Mouse (Mus musculus) bone marrow macrophage, adult 2 months (primary cell): Measurements from ENCODE around the gene Lonp1. TPM values are rescaled to one million over a fixed set of nuclear protein-coding genes. Genes with fewer than 3 reads are reported as not detected.
A peak's percentile ranks its signal among the peaks of the same experiment; 100 is the strongest.
"Not testable (repeated sequence)": the region's sequence is repeated elsewhere in the genome, so short reads cannot be mapped to it uniquely, and the experiment has no call there.

Experiments
- H3K27ac ChIP-seq: 2 replicates; pipeline ENCODE4 v1.5.1; 2012; ENCODE audit warnings: low read depth, low read length; ENCODE audit not compliant: insufficient read depth
- H3K4me1 ChIP-seq: 2 replicates; pipeline ENCODE4 v1.6.1; 2012; ENCODE audit warnings: low read length; ENCODE audit not compliant: control insufficient read depth, insufficient read depth
- H3K4me3 ChIP-seq: 2 replicates; pipeline ENCODE4 v1.5.1; 2012; ENCODE audit warnings: mild to moderate bottlenecking, low read length, moderate library complexity; ENCODE audit not compliant: insufficient read depth
- CTCF ChIP-seq: IDR thresholded peaks from 2 replicates; pipeline ENCODE4 v1.5.1; 2012; ENCODE audit warnings: low read depth, mild to moderate bottlenecking, low read length, moderate library complexity
- POLR2A ChIP-seq: IDR thresholded peaks from 2 replicates; pipeline ENCODE4 v1.6.1; 2012; ENCODE audit warnings: mild to moderate bottlenecking, low read depth, low read length, borderline replicate concordance
- polyA plus RNA-seq: library from polyadenylated mRNA; stranded (reverse); fragments of >200 nt; gene quantifications from 2 replicates; pipeline ENCODE4 v1.2.4, GENCODE M21; 2012; ENCODE audit not compliant: missing spikeins, insufficient read depth, insufficient read length

Gene Lonp1
- polyA plus RNA-seq, 1 experiment: 29.6 TPM

DNA sequence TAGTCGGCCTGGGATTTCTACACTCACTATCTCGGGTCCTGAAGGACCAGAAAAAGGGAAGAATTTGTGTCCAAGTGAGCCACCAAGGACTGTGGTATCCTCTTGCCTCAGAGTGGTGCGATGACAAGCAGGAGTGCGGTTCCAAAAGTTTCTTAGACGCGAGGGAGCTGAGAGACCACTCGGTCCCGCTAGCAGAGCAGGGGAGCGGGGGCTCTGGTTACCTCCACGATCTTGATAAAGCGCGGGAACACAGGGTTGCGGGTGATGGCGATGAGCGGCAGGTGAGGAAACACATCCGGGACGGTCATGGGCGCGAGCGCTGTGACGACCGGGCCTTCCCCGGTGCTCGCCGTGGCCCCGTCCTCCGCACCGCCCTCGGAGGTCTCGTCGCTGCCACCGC, 427 bp downstream of the Lonp1 start:
- Histone ChIP-seq H3K4me1 (peaks cover 14% of the 10 kb centered on the region), H3K27ac (peak overlapping the region; percentile 35; the same call in 1 of the 2 replicates), H3K4me3 (peak overlapping the region; percentile 97)
- no peak for TF ChIP-seq CTCF
- no peak for TF ChIP-seq POLR2A

DNA sequence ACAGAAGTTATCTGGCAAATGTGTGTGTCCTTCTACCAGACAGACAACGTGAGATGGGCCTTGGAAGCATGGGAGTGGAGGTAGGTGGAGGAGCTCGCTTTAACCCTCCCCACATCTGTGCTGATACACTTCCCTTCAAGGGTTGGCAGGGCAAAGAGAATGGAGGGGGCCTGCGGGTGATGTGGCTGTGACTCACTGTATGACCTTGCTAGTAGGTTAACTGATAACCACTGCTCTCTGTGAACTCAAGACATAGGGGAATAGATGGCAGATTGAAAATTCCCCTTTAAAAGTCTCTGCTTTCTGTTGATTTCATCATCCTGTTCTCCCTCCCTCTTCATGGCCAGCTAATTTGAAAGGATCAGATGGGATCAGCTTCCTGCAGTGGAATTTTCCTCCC, 1.2 kb downstream of the Lonp1 start:
- Histone ChIP-seq H3K27ac (no peak overlapping the region), H3K4me1 (peaks cover 14% of the 10 kb centered on the region), H3K4me3 (peak overlapping the region; percentile 97; the same call in 1 of the 2 replicates)
- TF ChIP-seq CTCF (no peak), POLR2A (no peak)

DNA sequence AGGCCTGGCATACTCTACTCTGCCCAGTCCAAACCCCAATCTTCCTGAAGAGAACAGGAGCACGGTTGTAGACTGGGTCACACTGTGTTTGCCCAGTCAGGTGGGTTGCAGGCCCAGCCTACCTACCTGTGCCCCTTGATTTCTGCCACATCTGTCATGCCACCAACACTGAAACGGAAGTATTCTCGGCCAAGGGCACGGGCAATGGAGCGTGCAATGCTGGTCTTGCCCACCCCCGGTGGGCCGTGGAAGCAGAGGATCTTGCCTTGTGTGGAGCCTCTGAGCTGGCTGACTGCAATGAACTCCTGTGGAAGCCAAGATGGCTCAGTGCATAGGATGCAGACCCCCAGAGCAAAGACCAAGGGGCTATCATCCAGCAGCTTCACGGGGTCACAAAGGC, 9.1 kb downstream of the Lonp1 start:
- TF ChIP-seq CTCF (no peak), POLR2A (no peak)
- Histone ChIP-seq H3K4me3 (no peak overlapping the region), H3K4me1 (peaks cover 5% of the 10 kb centered on the region; the same call in 1 of the 2 replicates), H3K27ac (no peak overlapping the region)

DNA sequence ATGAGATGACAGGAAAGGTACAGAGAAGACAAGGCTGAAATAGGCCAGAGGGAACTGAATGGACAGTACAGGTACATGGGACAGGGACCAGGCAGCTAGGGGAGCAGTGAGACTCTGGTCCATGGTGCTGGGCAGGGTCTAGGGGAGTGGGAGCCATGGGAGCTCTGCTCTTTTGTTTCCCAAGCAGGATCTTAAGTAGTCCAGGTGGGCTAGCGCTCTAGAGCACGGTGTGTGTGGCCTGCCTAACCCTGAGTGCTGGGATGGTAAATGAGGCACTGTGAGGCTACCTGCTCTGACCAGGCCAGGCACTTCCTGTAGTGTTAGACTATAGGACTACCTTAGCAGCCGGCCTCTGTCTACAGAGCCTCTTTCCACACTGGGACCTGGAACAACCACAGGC, 10.0 kb downstream of the Lonp1 start:
- no peak overlapping the region for H3K4me3 ChIP-seq
- H3K27ac ChIP-seq: no peak overlapping the region
- peaks cover 9% of the 10 kb centered on the region for H3K4me1 ChIP-seq
- TF ChIP-seq CTCF (no peak), POLR2A (no peak)

DNA sequence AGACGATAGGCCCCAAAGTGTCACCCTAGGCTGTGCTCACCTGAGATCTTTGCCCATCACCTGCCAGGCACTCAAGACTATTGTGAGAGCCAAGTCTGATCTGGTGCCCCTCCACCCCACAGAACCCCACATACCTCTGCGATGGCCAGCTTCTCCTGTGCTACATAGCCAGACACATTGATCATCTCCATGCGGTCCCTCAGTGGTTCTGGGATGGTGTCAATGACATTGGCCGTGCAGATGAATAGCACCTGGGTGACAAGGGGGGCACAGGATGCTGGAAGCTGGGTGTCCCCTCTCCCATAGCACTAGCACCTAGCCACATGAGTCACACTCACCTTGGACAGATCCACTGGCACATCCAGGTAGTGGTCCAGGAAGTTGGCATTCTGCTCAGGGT, 10.9 kb downstream of the Lonp1 start:
- no peak overlapping the region for H3K4me3 ChIP-seq
- H3K27ac ChIP-seq: no peak overlapping the region
- TF ChIP-seq POLR2A: no peak
- no peak for TF ChIP-seq CTCF
- peaks cover 18% of the 10 kb centered on the region for H3K4me1 ChIP-seq

DNA sequence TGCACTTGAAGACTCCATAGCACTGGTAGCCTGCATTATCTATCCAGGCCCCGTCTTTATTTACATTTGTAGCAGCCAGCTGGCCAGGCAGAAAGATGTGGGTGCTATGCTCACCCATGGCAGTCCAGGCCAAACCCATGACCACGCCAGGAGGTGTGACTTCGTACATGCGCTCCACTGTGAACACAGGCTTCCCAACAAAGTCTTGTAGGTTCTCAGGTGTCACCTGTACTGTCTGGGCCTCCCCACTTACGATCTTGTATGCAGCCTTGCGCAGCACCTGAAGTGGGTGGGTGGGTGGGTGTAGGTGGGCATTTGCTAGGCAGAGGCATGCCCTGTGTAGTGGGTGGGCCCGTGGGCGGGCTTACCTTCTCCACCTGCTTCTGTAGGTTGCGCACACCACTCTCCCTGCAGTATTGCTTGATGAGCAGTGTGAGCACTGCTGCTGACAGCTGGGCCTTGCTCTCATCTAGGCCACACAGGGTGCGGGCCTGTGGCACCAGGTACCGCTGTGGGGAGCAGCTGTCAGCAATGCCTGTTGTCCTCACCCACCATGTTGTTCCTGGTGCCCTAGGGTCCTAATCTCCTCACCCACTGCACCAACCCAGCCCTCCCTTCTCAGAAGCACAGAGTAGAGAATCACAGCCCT, 11.4 kb downstream of the Lonp1 start:
- no peak for TF ChIP-seq POLR2A
- TF ChIP-seq CTCF: no peak
- peak overlapping the region; percentile 93 for H3K4me3 ChIP-seq
- peaks cover 24% of the 10 kb centered on the region for H3K4me1 ChIP-seq
- no peak overlapping the region for H3K27ac ChIP-seq

DNA sequence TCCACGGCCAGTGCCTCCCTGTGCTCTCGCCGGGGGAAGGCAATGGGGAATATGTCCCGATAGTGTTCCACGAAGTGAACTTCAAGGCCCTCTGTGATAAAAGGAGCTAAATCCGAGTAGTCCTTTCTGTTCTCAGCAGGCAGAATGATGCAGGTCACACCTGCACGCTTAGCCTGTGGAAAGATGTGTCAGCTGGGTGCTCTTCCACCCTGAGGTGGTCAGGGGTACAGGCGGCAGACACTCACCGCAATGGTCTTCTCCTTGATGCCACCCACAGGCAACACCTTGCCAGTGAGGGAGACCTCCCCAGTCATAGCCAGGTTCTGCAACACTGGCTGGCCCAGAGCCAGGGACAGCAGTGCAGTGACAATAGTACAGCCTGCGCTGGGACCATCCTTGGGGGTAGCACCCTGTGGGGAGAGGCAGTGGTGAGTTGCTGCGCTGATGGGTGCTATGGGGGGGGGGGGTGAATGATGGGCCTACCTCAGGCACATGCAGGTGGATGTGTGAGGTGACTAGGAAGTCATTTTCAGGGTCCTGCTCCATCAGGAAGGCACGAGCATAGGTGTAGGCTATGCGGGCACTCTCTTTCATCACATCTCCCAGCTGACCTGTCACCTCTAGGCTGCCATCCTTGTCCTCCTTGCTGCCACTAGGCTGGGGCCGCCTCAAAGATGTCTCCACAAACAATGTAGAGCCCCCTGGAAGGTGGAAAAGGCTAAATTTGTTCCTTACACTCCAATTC, 12.1 kb downstream of the Lonp1 start:
- H3K4me3 ChIP-seq: peak overlapping the region; percentile 93
- no peak for TF ChIP-seq CTCF
- TF ChIP-seq POLR2A: no peak
- peaks cover 24% of the 10 kb centered on the region for H3K4me1 ChIP-seq
- H3K27ac ChIP-seq: peak overlapping the region; percentile 5; the same call in 1 of the 2 replicates

DNA sequence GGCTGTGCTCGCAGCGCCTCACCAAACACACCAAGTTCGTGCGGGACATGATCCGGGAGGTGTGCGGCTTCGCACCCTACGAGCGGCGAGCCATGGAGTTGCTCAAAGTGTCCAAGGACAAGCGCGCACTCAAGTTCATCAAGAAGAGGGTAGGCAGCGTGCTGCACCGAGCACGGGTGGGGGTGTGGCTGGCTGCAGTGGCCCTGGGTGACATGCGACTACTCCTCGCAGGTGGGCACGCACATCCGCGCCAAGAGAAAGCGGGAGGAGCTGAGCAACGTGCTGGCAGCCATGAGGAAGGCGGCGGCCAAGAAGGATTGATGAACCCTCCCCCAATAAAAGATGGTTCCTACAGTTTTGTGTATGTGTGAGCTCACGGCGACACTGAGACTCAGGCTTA, 12.8 kb downstream of the Lonp1 start:
- H3K27ac ChIP-seq: peak overlapping the region; percentile 76
- peaks cover 24% of the 10 kb centered on the region for H3K4me1 ChIP-seq
- peak overlapping the region; percentile 93 for H3K4me3 ChIP-seq

DNA sequence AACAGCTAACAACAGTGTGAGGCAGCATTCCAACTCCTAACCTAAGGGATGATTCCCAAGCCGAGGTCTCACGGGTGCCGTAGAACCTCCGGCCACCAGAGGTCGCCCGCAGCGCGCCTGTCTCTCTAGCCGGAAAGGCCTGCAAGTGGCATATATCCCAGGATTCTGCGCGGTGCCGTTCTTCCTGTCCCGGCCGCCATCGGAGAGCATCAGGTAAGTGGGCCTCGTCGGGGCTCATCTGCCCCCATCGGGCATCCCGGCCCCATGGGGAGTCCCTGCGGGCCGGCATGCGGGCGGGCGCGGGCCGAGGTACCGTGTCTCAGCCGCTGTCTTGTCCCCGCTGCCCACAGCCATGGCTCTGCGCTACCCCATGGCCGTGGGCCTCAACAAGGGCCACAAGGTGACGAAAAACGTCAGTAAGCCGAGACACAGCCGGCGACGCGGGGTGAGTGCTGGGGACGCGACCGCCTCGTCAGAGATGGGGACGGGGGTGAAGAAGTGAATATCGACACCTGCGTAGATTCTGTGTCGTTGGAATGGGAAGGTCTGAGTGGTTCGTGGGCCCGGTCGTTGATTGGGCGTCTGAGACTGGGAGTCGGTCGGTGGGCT, 13.3 kb downstream of the Lonp1 start, which contains the start of gene Rpl36:
Rpl36 (plus strand) TSS at position 181 of the 609 bp plus-strand sequence.
- peaks cover 24% of the 10 kb centered on the region for H3K4me1 ChIP-seq
- TF ChIP-seq POLR2A (no peak), CTCF (peak; percentile 66)

DNA sequence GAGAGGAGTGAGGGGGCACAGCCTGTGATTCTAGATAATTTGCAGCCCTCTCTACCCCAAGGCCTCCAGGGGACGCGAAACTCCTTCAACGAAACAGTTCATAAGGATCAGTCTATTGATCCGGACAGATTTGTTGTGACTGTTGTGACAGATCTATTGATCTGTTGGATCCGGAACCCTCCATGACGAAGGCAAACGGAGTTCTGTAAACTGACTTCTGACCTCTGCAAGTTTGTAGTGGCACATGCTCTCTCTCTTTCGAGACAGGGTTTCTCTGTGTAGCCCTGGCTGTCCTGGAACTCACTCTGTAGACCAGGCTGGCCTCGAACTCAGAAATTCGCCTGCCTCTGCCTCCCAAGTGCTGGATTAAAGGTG, 14.1 kb downstream of the Lonp1 start:
- H3K4me1 ChIP-seq: peaks cover 24% of the 10 kb centered on the region
- H3K27ac ChIP-seq, H3K4me3 ChIP-seq: not testable (repeated sequence)

More for the DNA sequence above, 13.3 kb downstream of the Lonp1 start, which contains the start of gene Rpl36:
- peak within 1 kb of the TSS; percentile 76 for H3K27ac ChIP-seq
- H3K4me3 ChIP-seq: peak within 1 kb of the TSS; percentile 93
